Mouse (Mus musculus) bone marrow macrophage, adult 2 months (primary cell): ENCODE measurements at regions not wholly inside any gene's neighbourhood (a gene's known extent, or its start where the extent isn't known, plus 50 kb on each side); places are given as distances from the start of the nearest gene placed in this dataset.

Source experiments
- CTCF ChIP-seq: IDR thresholded peaks from 2 replicates; pipeline ENCODE4 v1.5.1; 2012; ENCODE audit warnings: low read depth, mild to moderate bottlenecking, low read length, moderate library complexity
- POLR2A ChIP-seq: IDR thresholded peaks from 2 replicates; pipeline ENCODE4 v1.6.1; 2012; ENCODE audit warnings: mild to moderate bottlenecking, low read depth, low read length, borderline replicate concordance

DNA sequence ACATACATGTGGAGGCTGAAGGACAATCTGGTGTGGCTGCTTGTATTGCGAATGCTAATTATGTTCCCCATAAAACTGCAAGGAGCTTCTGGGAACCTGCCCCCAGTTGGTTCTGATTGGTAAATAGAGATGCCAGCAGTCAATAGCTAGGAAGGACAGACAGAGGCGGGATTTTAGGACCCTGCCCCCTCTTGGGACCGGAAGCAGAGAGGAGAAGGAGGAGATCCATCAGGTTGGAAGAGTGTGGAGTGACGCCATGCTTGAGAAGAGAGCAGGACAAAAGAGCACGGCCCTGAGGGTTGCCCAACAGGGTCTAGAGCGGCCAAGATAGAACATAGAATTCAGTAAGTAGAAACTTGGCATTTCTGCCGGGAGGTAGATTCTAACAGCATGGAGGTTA, 50.4 kb upstream of the Zfp64 start:
- TF ChIP-seq CTCF = no peak
- no peak for TF ChIP-seq POLR2A
